Mouse (Mus musculus) thymus, postnatal 25 days (tissue): Measurements from ENCODE around the gene Ly6g6d.

Experiments
- DNase-seq: peaks from one replicate; pipeline ENCODE4 v3.0.0; 2022

The Ly6g6d gene

GRCm38 (mm10) chr17:35064951-35065947 is 12.6 kb downstream of the Ly6g6d start, which contains the start of gene Ly6g6c:
Ly6g6c (plus strand) TSS chr17:35065388.
- no peak for DNase-seq

- no peak for DNase-seq
Measured at GRCm38 (mm10) chr17:35064378-35064877, 13.4 kb downstream of the Ly6g6d start.

DNA sequence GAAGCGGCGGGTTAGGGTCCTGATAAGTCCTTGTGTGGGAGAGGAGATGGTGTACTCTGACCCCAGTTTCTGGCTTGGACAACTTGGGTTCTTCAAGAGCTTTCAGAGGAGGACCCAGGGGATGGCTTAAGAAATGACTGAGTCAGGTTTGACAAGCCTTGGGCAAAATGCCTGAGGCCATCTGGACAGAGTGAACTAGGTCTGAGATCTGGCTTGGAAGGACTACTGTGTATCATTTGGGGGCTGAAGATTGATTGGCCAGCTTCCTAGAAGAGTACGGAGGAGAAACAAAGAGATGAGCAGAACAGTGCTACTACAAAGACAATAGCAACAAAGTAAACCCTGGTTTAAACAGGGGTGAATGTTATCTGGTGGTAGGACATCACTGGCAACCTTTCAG is 14.4 kb downstream of the Ly6g6d start:
- DNase-seq: no peak

- no peak for DNase-seq
Measured at GRCm38 (mm10) chr17:35061299-35061698, 16.6 kb downstream of the Ly6g6d start.

- no peak for DNase-seq
Measured at GRCm38 (mm10) chr17:35060737-35061297, 17.0 kb downstream of the Ly6g6d start.

GRCm38 (mm10) chr17:35060071-35060470 is 17.8 kb downstream of the Ly6g6d start:
- no peak for DNase-seq

GRCm38 (mm10) chr17:35058911-35059892 is 18.7 kb downstream of the Ly6g6d start, which contains the start of gene Ddah2:
Ddah2 (plus strand) TSS chr17:35059035.
- peak; percentile 93 for DNase-seq

DNA sequence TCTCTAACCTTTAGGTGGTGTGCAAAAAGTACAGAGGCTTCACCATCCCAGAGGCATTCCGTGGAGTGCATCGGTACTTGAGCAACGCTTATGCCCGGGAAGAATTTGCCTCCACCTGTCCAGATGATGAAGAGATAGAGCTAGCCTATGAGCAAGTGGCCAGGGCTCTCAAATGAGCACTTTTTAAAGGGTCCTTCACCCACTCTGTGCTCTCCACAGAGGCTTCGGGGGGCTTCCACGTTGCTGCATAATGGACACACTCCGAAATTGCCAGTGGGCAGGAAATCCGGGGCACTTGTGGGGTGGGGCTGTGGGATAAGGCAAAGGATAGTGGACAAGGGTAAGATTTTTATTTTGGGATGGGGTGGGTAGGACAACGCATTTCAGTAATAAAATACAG is 19.5 kb downstream of the Ly6g6d start:
- DNase-seq: no peak

- no peak for DNase-seq
Measured at GRCm38 (mm10) chr17:35057090-35057489, 20.8 kb downstream of the Ly6g6d start.

DNA sequence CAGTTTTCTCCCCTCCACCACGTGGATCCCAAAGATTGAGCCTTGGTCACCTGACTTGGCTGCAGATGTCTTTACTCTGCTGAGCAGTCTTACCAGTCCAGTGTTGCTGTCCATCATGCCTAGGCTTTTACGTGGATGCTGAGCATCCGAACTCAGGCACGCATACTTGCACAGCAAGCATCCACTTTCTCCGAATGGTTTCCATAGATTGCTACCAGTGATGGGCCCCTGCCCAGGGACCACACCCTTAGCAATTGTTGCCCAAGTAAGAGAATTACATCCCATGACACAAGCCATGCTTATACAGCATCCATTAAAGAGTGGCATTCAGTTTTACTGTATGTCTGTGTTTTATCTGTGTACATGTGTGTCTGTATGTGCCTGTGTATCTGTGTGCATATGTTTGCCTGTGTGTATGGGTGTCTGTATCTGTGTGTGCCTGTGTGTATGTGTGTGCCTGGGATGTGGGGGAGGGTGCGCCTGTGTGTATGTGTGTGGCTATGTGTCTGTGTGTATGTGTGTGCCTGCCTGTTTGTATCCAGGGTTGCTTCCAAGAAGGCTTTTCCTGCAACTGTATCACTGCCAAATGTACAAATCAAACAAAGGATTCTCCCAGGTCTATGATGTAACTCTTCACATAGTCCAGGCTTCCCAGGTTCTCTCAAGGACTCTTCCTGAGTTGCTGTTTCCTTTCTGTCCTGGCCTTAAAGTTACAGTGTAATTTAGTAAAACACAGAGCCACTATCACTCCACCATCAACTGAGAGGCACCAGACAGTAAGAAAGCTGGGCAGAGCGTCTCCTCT is 22.0 kb downstream of the Ly6g6d start:
- no peak for DNase-seq

- DNase-seq: no peak
Measured at GRCm38 (mm10) chr17:35052271-35052798, 25.5 kb downstream of the Ly6g6d start.

- DNase-seq: peak; percentile 77
Measured at GRCm38 (mm10) chr17:35051156-35052086, 26.4 kb downstream of the Ly6g6d start.

DNA sequence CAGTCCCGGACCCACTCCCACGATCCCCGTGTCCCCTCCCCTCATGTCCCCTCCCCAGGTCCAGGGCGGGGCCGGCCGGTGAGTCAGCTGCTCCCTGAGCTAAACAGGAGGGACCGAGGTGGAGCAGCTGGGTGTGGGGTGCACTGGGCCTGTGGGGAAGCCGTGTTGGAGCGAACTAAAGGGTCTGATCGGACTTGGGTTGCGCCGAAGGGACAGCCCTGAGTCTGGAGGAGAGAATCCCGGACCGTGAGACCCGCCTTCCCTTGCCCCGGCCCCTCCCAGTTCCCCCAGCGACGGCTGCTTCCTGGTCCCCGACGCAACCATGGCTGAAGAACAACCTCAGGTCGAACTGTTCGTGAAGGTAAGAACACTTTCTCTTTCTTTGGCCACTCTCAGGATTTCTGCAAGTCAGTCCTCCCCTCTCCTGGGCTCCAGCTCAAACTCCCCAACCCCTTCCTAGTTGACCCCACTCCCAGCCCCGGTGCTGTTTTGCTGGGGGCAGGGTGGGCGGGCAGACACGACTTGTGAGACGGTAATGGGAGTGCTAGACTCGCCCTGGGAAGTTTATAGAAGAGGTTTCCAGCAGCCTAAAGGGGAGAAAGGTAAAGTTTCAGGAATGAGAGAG is 27.6 kb downstream of the Ly6g6d start:
- DNase-seq: peak; percentile 86

- peak; percentile 76 for DNase-seq
Measured at GRCm38 (mm10) chr17:35049561-35050016, 28.3 kb downstream of the Ly6g6d start, which contains the start of gene Clic1. Clic1 (plus strand) TSS chr17:35049966.

DNA sequence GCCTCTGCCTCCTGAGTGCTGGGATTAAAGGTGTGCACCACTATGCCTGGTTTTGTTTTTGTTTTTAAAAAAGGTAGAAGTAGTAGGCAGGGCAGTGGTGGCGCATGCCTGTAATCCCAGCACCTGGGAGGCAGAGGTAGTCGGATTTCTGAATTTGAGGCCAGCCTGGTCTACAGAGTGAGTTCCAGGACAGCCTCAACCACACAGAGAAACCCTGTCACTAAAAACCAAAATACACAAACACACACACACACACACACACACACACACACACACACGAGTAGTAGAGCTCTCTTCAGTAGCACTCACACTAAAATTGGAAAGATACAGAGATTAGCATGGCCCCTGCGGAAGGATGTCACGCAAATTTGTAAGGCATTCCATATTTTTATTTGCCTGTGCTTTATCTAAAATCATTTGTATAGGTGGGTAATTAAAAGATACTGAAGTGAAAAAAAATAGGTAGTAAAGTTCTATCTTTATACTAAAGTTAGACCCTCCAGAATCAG is 28.9 kb downstream of the Ly6g6d start:
- peak; percentile 36 for DNase-seq

DNA sequence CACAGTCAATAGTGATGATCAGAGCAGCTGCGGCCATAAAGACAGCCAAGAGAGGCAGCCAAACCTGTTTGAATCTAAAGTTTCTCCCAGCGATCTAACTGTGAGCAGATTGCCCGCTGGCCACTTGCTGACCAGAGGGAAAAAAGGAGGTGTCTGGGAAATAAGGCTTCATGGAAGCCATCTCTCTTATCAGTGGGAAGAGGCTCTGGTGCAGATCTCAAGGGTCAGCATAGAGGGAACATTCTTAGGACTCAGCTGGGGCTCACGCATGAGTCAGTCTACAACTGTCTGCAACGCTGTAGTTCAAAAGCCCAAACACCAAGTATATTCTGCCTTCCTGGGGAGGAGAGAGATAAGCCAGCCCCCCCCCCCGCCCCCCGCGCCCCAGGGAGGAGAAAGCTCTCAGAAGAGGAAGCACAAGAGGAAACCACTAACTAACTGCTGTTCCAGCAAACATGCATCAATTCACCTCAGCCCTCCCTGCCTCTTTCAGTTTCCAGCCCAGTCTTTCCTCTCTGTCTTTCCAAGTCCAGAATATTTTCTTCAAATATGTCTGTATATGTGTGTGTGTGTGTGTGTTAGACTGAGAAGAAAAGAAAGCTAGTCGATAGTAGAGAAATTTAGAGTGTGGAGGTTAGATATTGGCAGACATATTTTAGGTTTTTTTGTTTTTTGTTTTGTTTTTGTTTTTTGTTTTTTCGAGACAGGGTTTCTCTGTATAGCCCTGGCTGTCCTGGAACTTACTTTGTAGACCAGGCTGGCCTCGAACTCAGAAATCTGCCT is 29.5 kb downstream of the Ly6g6d start:
- peak; percentile 54 for DNase-seq

DNA sequence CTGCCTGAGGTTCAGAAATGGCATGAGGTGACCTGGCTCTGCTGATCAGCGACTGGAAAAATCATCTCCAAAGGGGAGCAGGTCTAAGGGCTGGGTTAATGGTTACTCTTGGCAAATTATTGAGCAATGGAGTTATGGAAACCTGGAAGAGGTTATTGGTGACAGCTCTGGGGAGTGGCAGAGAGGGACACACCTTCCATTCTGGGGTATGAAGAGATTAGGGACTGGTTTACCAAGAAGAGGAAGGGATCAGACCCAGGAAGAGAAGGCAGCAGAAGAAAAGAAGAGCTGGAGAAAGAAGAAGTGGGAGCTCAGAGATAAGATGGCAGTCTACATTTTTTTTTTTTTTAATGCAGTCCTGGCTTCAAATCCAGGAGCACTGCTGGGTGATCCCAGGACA is 30.2 kb downstream of the Ly6g6d start:
- DNase-seq: peak; percentile 27

DNA sequence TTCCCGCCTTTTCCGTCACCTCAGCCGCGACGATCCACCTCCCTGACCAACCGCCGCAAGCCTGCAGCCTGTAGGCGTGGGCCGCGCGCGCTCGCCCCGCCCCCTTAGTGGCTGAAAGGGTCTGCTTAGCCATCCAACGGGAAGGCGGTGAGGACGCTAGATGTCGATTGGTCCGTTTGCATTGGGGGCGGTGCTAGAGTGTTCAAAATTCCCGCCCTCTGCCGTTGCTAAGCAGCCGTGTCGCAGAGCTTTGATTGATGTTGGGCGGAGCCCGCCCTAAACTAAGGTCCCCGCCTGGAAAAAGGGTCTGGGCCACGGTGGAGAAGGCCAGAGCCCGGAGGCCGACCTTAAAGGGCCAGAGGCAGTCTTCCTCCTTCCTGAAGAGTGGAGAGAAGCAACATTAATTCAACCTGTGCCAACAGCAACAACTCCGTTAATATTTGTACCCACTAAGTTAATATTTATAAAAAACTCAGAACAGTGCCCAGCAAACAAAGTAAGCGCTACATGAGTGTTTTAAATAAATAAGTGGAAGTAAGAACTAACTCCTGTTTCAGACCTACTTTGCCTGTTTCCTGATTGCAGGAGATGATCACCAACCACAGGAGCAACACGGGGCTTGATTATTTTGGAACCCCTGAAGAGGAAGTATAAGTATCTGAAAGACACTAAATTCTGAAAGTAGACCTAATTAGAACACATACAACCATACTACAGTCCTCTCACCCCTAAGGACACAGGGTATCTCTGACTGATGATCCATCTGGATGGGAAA is 31.0 kb downstream of the Ly6g6d start, which contains the start of gene Msh5:
Gene Msh5 (minus strand): TSS at position 65 of the 775 bp plus-strand sequence.
- peak; percentile 98 for DNase-seq
